Mouse (Mus musculus): ENCODE measurements around the gene 2310022B05Rik. TPM values are rescaled to one million over a fixed set of nuclear protein-coding genes. Genes with fewer than 3 reads are reported as not detected.

Gene 2310022B05Rik
- total and polyA plus RNA-seq, 3 experiments: 6.2 to 27.0 TPM; not detected in 1

DNA sequence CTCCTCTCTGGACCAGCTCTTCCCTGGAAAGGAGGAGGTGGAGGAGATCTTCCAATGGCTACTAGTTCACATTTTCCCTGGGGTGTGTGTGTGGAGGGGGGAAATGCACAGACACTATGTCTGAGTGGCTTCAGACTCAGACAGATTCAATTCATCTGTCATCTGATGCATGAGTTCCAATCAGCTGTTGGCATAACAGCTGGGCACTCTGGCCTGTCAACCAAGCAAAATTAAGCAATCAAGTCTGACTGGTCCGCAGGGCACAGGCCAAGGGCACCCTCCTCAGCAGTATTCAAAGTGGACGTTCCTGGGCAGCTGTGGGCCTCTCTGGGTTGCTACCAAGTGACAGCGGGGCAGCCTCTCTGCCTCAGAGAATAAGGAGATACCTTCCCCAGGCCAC, 5.6 kb upstream of the 2310022B05Rik start:
- Histone ChIP-seq H3K9me3 (replicated peaks; ENCODE audit: insufficient read depth, low read length) (no peaks in the 10 kb centered on the region), H3K27me3 (ENCODE audit: control insufficient read depth in 1 of 2, insufficient read depth in 2 of 2, low read length in 2 of 2) (no peaks in the 10 kb centered on the region), H3K9ac (ENCODE audit: control insufficient read depth, low read depth, low read length, poor library complexity, severe bottlenecking) (no peak overlapping the region), H3K79me2 (ENCODE audit: control insufficient read depth, insufficient read depth, low read length, poor library complexity) (no peaks in the 10 kb centered on the region), H3K4me1 (ENCODE audit: control insufficient read depth in 1 of 2, insufficient read depth in 2 of 2, low read length in 2 of 2) (no peaks in the 10 kb centered on the region), H3K27ac (ENCODE audit: control insufficient read depth, low read depth, low read length) (no peak overlapping the region), H3K4me3 (ENCODE audit: control insufficient read depth in 1 of 2, insufficient read depth in 1 of 2, low read depth in 2 of 2, low read length in 2 of 2) (no peak overlapping the region), H3K36me3 (ENCODE audit: control insufficient read depth in 1 of 2, insufficient read depth in 2 of 2, low read length in 2 of 2) (no peaks in the 10 kb centered on the region; a peak in 2 of 4 replicates)
- TF ChIP-seq NELFE (IDR thresholded peaks at IDR 0.05; ENCODE audit: low read depth, low read length) (no peak), MAFK (IDR thresholded peaks at IDR 0.05; ENCODE audit: borderline replicate concordance, low read depth, low read length) (no peak), KAT2A (conservative IDR thresholded peaks at IDR 0.05; ENCODE audit: low read depth, low read length) (no peak), ZMIZ1 (IDR thresholded peaks at IDR 0.05; ENCODE audit: low read depth, low read length) (no peak), E2F4 (IDR thresholded peaks at IDR 0.05; ENCODE audit: borderline replicate concordance, low read depth, low read length) (no peak), USF1 (IDR thresholded peaks at IDR 0.05; ENCODE audit: low read depth, low read length) (no peak), EP300 (IDR thresholded peaks at IDR 0.05; ENCODE audit: low read depth in 1 of 2, low read length in 2 of 2) (no peak), UBTF (IDR thresholded peaks at IDR 0.05; ENCODE audit: borderline replicate concordance, insufficient read depth, low read depth, low read length) (no peak), BHLHE40 (IDR thresholded peaks at IDR 0.05; ENCODE audit: borderline replicate concordance, low read depth, low read length) (no peak), ZNF384 (IDR thresholded peaks at IDR 0.05; ENCODE audit: low read depth, low read length) (no peak), ELF1 (IDR thresholded peaks at IDR 0.05; ENCODE audit: low read depth, low read length) (no peak), POLR2AphosphoS5 (IDR thresholded peaks at IDR 0.05; ENCODE audit: borderline replicate concordance, low read depth, low read length) (no peak), RAD21 (IDR thresholded peaks at IDR 0.05; ENCODE audit: low read depth, low read length) (no peak), CHD1 (IDR thresholded peaks at IDR 0.05; ENCODE audit: low read depth, low read length) (no peak), MYC (IDR thresholded peaks at IDR 0.05; ENCODE audit: low read depth, low read length) (no peak), GABPA (IDR thresholded peaks at IDR 0.05; ENCODE audit: low read depth, low read length) (no peak), TAL1 (IDR thresholded peaks at IDR 0.05; ENCODE audit: low read length) (no peak), TBP (IDR thresholded peaks at IDR 0.05; ENCODE audit: low read depth, low read length) (no peak), MAZ (IDR thresholded peaks at IDR 0.05; ENCODE audit: low read depth, low read length) (no peak), MYB (IDR thresholded peaks at IDR 0.05; ENCODE audit: low read depth, low read length) (no peak)
- DNase-seq (ENCODE audit: low read depth, low spot score): no peak

DNA sequence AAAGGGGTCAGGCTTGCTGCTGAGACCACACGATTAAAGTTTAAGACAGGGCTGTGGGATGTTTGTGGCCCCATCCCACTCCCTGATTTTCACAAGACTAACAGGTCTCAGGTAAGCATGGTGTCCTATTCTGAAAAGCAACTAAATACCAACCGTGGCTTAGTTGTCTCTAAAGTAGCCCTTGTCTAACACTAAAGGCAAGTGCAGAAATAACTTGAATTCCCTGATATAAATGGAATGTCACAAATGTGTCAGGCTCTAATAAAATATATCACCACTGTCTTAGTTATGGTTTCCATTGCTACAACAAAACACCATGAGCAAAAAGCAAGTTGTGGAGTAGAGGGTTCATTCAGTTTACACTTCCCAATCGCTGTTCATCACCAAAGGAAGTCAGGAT, 1.2 kb upstream of the 2310022B05Rik start:
- Histone ChIP-seq H3K9ac (ENCODE audit: control insufficient read depth, low read depth, low read length, poor library complexity, severe bottlenecking) (no peak overlapping the region), H3K4me1 (ENCODE audit: control insufficient read depth in 1 of 2, insufficient read depth in 2 of 2, low read length in 2 of 2) (peaks cover 0 to 9% of the 10 kb centered on the region in 2 experiments; a peak in 2 of 4 replicates), H3K79me2 (ENCODE audit: control insufficient read depth, insufficient read depth, low read length, poor library complexity) (peaks cover 3% of the 10 kb centered on the region; the same call in 1 of the 2 replicates), H3K4me3 (ENCODE audit: control insufficient read depth in 1 of 2, insufficient read depth in 1 of 2, low read depth in 2 of 2, low read length in 2 of 2) (no peak overlapping the region), H3K27me3 (ENCODE audit: control insufficient read depth in 1 of 2, insufficient read depth in 2 of 2, low read length in 2 of 2) (no peaks in the 10 kb centered on the region), H3K9me3 (replicated peaks; ENCODE audit: insufficient read depth, low read length) (no peaks in the 10 kb centered on the region), H3K27ac (ENCODE audit: control insufficient read depth, low read depth, low read length) (no peak overlapping the region), H3K36me3 (ENCODE audit: control insufficient read depth in 1 of 2, insufficient read depth in 2 of 2, low read length in 2 of 2) (peaks cover 0 to 8% of the 10 kb centered on the region in 2 experiments; a peak in 1 of 4 replicates)
- TF ChIP-seq BHLHE40 (IDR thresholded peaks at IDR 0.05; ENCODE audit: borderline replicate concordance, low read depth, low read length): no peak
- TF ChIP-seq USF2 (IDR thresholded peaks at IDR 0.05; ENCODE audit: borderline replicate concordance in 1 of 2, insufficient read depth in 1 of 2, low read depth in 1 of 2, low read length in 2 of 2): no peak
- TF ChIP-seq NELFE (IDR thresholded peaks at IDR 0.05; ENCODE audit: low read depth, low read length): no peak
- no peak for TF ChIP-seq POLR2AphosphoS2 (IDR thresholded peaks at IDR 0.05; ENCODE audit: low read length)
- no peak for TF ChIP-seq E2F4 (IDR thresholded peaks at IDR 0.05; ENCODE audit: borderline replicate concordance, low read depth, low read length)
- no peak for TF ChIP-seq CHD1 (IDR thresholded peaks at IDR 0.05; ENCODE audit: low read depth, low read length)
- no peak for TF ChIP-seq RAD21 (IDR thresholded peaks at IDR 0.05; ENCODE audit: low read depth, low read length)
- TF ChIP-seq MYB (IDR thresholded peaks at IDR 0.05; ENCODE audit: low read depth, low read length): no peak
- no peak for TF ChIP-seq RCOR1 (IDR thresholded peaks at IDR 0.05; ENCODE audit: low read depth, low read length)
- TF ChIP-seq MXI1 (IDR thresholded peaks at IDR 0.05; ENCODE audit: low read depth, low read length): no peak
- no peak for TF ChIP-seq POLR2A (IDR thresholded peaks at IDR 0.05; ENCODE audit: control insufficient read depth in 1 of 2, insufficient read depth in 1 of 2, low read depth in 1 of 2, low read length in 2 of 2, poor library complexity in 1 of 2)
- TF ChIP-seq UBTF (IDR thresholded peaks at IDR 0.05; ENCODE audit: borderline replicate concordance, insufficient read depth, low read depth, low read length): no peak
- TF ChIP-seq ETS1 (IDR thresholded peaks at IDR 0.05; ENCODE audit: low read depth, low read length): no peak
- TF ChIP-seq USF1 (IDR thresholded peaks at IDR 0.05; ENCODE audit: low read depth, low read length): no peak
- TF ChIP-seq MEF2A (IDR thresholded peaks at IDR 0.05; ENCODE audit: extremely low read depth, insufficient replicate concordance, low read depth, low read length, poor library complexity, severe bottlenecking): no peak
- TF ChIP-seq ELF1 (IDR thresholded peaks at IDR 0.05; ENCODE audit: low read depth, low read length): no peak
- TF ChIP-seq MAX (IDR thresholded peaks at IDR 0.05; ENCODE audit: low read length): no peak
- TF ChIP-seq MYC (IDR thresholded peaks at IDR 0.05; ENCODE audit: low read depth, low read length): no peak
- no peak for TF ChIP-seq TAL1 (IDR thresholded peaks at IDR 0.05; ENCODE audit: low read length)
- no peak for TF ChIP-seq TBP (IDR thresholded peaks at IDR 0.05; ENCODE audit: low read depth, low read length)
- DNase-seq (ENCODE audit: low read depth, low spot score): no peak

All from MEL (cell line).